Mouse (Mus musculus) liver, adult 2 months (tissue): Measurements from ENCODE around the gene Oas2.

ENCODE experiments used
- CTCF ChIP-seq: fragments of 200-500 bp; IDR thresholded peaks from 2 replicates; pipeline ENCODE4 v1.5.1; 2011; ENCODE audit warnings: low read depth, low read length, control low read depth
- POLR2A ChIP-seq: fragments of 200-500 bp; IDR thresholded peaks from 2 replicates; pipeline ENCODE4 v1.6.1; 2011; ENCODE audit warnings: low read length, control low read depth; ENCODE audit not compliant: insufficient read depth; ENCODE audit errors: extremely low read depth

DNA sequence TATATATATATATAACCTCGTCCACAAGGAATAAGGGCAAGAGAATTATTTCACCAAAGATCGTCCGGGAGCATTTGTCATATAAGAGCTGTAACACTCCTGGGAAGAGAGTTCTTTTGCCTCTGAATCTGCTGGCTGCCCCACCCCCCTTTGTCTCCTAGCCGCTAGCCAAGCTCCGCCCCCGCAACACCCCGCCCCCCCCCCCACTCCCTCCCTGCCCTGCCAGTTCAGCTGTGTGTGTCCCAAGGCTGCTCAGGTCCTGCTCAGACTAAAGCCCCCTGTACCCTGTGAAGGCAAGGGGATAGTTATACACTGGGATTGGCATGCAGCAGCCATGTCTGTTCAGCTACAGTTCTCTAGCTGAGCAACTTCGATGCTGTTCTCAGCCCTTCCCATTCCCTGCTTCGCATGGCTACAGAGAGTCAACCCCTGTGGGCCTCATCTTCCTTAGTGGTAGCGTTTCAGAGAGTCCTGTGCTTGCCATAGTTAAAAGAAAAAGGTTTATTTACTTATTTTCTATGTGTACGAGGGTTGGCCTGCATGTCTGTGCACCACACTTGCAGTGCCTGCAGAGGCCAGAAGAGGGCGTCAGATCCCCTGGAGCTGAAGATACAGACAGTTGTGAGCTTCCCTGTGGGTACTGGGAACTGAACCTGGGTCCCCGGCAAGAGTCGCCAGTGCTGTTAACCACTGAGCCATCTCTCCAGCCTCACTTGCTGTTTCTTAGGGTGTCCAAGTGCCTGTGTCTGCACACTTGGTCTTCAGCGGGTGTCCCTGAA is 30.9 kb downstream of the Oas2 start:
- TF ChIP-seq CTCF = 0 out of 2 replicates have a peak, but pooled peaks have one; percentile 6
- no peak for TF ChIP-seq POLR2A
